Mouse (Mus musculus): ENCODE results near the gene Paqr6. TPM values are rescaled to one million over a fixed set of nuclear protein-coding genes. Genes with fewer than 3 reads are reported as not detected.

Gene Paqr6
- polyA plus RNA-seq, 2 experiments, result 13.9 to 17.2 TPM

DNA sequence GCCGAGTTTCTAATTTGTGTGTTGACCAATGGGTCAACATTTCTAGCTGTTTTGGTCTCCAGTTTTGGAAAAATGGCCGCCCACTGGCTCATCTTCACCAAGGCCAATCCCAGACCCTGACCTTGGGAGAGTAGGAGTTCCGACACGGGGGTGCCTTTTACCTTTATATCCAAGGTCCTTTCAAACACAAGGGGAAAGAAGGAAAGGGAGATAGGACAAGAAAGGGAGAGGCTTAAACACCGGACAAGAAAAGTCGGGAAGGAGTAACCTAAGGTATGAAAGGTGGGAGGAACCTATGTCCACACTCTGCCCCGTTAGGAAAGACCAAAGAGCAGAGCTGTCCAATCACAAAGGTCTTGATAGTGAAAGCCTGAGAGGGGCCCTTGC, 46.3 kb downstream of the Paqr6 start:
- Histone ChIP-seq H3K27ac (replicated peaks; ENCODE audit: low read depth, low read length) (peak overlapping the region; percentile 89), H3K9ac (ENCODE audit: low read depth, low read length, severe bottlenecking) (peak overlapping the region; percentile 89; the same call in 1 of the 2 replicates), H3K4me2 (replicated peaks; ENCODE audit: low read depth, low read length, severe bottlenecking) (peak overlapping the region; percentile 51), H3K4me3 (replicated peaks; ENCODE audit: low read length) (peak overlapping the region; percentile 67), H3K27me3 (ENCODE audit: control insufficient read depth, insufficient read depth, low read length) (no peaks in the 10 kb centered on the region), H3K9me3 (ENCODE audit: control insufficient read depth, low read length) (no peaks in the 10 kb centered on the region), H3K36me3 (ENCODE audit: control insufficient read depth, insufficient read depth, low read length) (peaks cover 40% of the 10 kb centered on the region), H3K4me1 (ENCODE audit: control insufficient read depth, insufficient read depth, low read length) (peaks cover 10% of the 10 kb centered on the region; the same call in 1 of the 2 replicates)
- TF ChIP-seq POLR2A (IDR thresholded peaks at IDR 0.05; ENCODE audit: borderline replicate concordance, extremely low read depth, insufficient read depth, insufficient read length), result no peak
- DNase-seq (ENCODE audit: low spot score) (no peak), ATAC-seq (ENCODE audit: low FRiP score, low read depth) (no peak; the same call in 1 of the 2 replicates)
- WGBS, result 23% methylated on average over 7 of the region's 7 CpGs

DNA sequence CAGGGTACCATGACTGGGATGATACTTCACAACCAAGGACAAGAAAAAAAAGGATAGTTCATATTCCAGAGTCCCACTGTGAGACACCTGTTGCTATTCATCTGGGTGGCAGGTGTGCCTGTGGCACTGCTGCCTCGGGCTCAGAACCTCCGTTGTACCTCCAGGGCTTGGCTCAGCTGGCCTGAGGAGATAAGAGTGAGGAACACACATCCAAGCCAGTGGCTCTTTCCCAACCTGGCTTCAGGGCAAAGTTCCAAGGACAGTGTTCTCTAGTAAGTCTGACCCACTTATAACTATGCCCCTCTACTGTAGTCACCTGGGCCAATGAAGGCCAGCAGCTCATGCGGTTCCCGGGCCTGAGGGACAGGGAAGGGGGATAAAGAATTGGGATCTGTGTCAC, 47.3 kb downstream of the Paqr6 start:
- Histone ChIP-seq H3K4me1 (ENCODE audit: control insufficient read depth, insufficient read depth, low read length) (peaks cover 10% of the 10 kb centered on the region; the same call in 1 of the 2 replicates), H3K4me3 (replicated peaks; ENCODE audit: low read length) (no peak overlapping the region), H3K36me3 (ENCODE audit: control insufficient read depth, insufficient read depth, low read length) (peaks cover 48% of the 10 kb centered on the region), H3K27ac (replicated peaks; ENCODE audit: low read depth, low read length) (no peak overlapping the region), H3K4me2 (replicated peaks; ENCODE audit: low read depth, low read length, severe bottlenecking) (no peak overlapping the region), H3K9ac (ENCODE audit: low read depth, low read length, severe bottlenecking) (no peak overlapping the region), H3K9me3 (ENCODE audit: control insufficient read depth, low read length) (no peaks in the 10 kb centered on the region), H3K27me3 (ENCODE audit: control insufficient read depth, insufficient read depth, low read length) (no peaks in the 10 kb centered on the region)
- 85% methylated on average over 4 of the region's 4 CpGs for WGBS
- no peak for TF ChIP-seq POLR2A (IDR thresholded peaks at IDR 0.05; ENCODE audit: borderline replicate concordance, extremely low read depth, insufficient read depth, insufficient read length)
- ATAC-seq (ENCODE audit: low FRiP score, low read depth) (no peak), DNase-seq (ENCODE audit: low spot score) (no peak)

DNA sequence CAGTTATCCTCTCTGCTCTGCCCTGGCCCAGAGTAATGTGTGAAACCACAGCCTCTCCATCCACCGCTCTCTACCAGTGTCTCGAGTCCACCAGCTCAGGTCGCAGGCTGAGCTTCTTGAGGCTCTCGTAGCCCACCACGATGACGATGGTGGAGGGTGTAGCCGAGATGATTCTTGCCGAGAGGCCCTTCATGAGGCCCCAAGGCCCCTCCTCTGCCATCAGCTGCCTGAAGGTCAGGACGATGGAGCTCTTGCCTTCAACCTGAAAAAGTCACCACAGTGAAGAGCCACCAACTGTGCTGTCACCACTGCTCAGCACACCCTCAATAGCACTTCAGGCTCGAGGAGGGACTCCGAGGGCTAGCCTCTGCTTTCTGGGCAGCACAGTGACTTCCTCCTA, 48.3 kb downstream of the Paqr6 start:
- H3K4me3 ChIP-seq (replicated peaks; ENCODE audit: low read length), result no peak overlapping the region
- no peaks in the 10 kb centered on the region for H3K9me3 ChIP-seq (ENCODE audit: control insufficient read depth, low read length)
- H3K4me2 ChIP-seq (replicated peaks; ENCODE audit: low read depth, low read length, severe bottlenecking), result no peak overlapping the region
- H3K27ac ChIP-seq (replicated peaks; ENCODE audit: low read depth, low read length), result no peak overlapping the region
- WGBS, result 88% methylated on average over 11 of the region's 11 CpGs
- TF ChIP-seq POLR2A (IDR thresholded peaks at IDR 0.05; ENCODE audit: borderline replicate concordance, extremely low read depth, insufficient read depth, insufficient read length), result no peak
- H3K9ac ChIP-seq (ENCODE audit: low read depth, low read length, severe bottlenecking), result no peak overlapping the region
- peaks cover 51% of the 10 kb centered on the region for H3K36me3 ChIP-seq (ENCODE audit: control insufficient read depth, insufficient read depth, low read length)
- ATAC-seq (ENCODE audit: low FRiP score, low read depth), result no peak
- no peaks in the 10 kb centered on the region for H3K27me3 ChIP-seq (ENCODE audit: control insufficient read depth, insufficient read depth, low read length)
- DNase-seq (ENCODE audit: low spot score), result no peak
- H3K4me1 ChIP-seq (ENCODE audit: control insufficient read depth, insufficient read depth, low read length), result peaks cover 10% of the 10 kb centered on the region; the same call in 1 of the 2 replicates

DNA sequence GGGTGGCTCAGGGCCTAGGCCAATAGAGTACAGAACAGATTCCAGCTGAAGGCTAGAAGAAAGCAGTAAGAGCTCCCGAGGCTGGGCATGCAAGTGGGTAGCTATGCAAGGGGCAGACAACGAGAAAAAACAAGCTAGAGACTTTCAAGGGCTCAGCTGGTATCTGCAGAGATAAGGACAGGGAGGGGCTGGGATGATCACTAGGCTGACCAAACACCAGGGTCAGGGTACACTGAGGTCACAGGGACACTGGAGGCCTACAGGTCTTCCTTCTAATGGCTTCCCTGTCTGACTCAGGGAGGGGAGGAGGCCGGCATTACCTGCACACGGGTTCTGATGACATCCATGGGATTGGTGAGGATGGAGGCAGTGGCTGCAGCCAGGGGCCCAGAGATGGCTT, 51.3 kb downstream of the Paqr6 start:
- ATAC-seq (ENCODE audit: low FRiP score, low read depth) (no peak), DNase-seq (ENCODE audit: low spot score) (no peak)
- Histone ChIP-seq H3K4me3 (replicated peaks; ENCODE audit: low read length) (no peak overlapping the region), H3K27me3 (ENCODE audit: control insufficient read depth, insufficient read depth, low read length) (no peaks in the 10 kb centered on the region), H3K4me1 (ENCODE audit: control insufficient read depth, insufficient read depth, low read length) (no peaks in the 10 kb centered on the region), H3K36me3 (ENCODE audit: control insufficient read depth, insufficient read depth, low read length) (peaks cover 76% of the 10 kb centered on the region), H3K4me2 (replicated peaks; ENCODE audit: low read depth, low read length, severe bottlenecking) (no peak overlapping the region), H3K27ac (replicated peaks; ENCODE audit: low read depth, low read length) (no peak overlapping the region), H3K9ac (ENCODE audit: low read depth, low read length, severe bottlenecking) (no peak overlapping the region), H3K9me3 (ENCODE audit: control insufficient read depth, low read length) (no peaks in the 10 kb centered on the region)
- TF ChIP-seq POLR2A (IDR thresholded peaks at IDR 0.05; ENCODE audit: borderline replicate concordance, extremely low read depth, insufficient read depth, insufficient read length), result no peak
- 90% methylated on average over 4 of the region's 4 CpGs for WGBS

DNA sequence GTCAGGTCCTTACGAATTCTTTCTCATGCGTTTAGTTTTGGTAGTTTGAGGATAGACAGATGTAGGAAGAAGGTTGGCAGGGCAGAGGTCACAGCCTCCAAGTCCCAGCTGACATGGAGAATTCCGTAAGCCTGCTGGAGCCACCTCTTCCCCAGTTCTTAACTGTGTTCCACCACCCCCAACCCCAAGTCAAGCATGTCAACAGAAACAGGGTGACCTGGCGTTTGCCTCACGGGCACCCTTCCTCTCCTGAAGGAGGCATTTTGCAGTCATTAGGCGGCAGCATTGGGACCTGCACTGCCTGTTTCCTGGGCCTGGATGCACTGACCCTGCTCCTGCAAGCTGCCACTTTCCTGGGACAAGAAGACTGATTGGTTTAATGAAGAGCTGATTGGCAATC, 53.6 kb downstream of the Paqr6 start:
- Histone ChIP-seq H3K36me3 (ENCODE audit: control insufficient read depth, insufficient read depth, low read length) (peaks cover 64% of the 10 kb centered on the region), H3K4me2 (replicated peaks; ENCODE audit: low read depth, low read length, severe bottlenecking) (no peak overlapping the region), H3K9ac (ENCODE audit: low read depth, low read length, severe bottlenecking) (no peak overlapping the region), H3K27ac (replicated peaks; ENCODE audit: low read depth, low read length) (no peak overlapping the region), H3K9me3 (ENCODE audit: control insufficient read depth, low read length) (no peaks in the 10 kb centered on the region), H3K4me1 (ENCODE audit: control insufficient read depth, insufficient read depth, low read length) (no peaks in the 10 kb centered on the region), H3K4me3 (replicated peaks; ENCODE audit: low read length) (no peak overlapping the region), H3K27me3 (ENCODE audit: control insufficient read depth, insufficient read depth, low read length) (no peaks in the 10 kb centered on the region)
- no peak for TF ChIP-seq POLR2A (IDR thresholded peaks at IDR 0.05; ENCODE audit: borderline replicate concordance, extremely low read depth, insufficient read depth, insufficient read length)
- DNase-seq (ENCODE audit: low spot score) (no peak), ATAC-seq (ENCODE audit: low FRiP score, low read depth) (no peak)
- WGBS, result 77% methylated on average over 6 of the region's 6 CpGs

Other genes with a start within 250 kb of the Paqr6 start
- gene Mef2d, start 222.2 kb upstream of the Paqr6 start, polyA plus RNA-seq (2012; rRNA removed), result 58.7 and 79.0 TPM in 2 replicates
- gene Mef2d, start 222.2 kb upstream of the Paqr6 start, polyA plus RNA-seq (2014; fragmentation: Nextera tagmentation; extraction: Ambion mirVana), result 27.4 and 29.6 TPM in 2 replicates
- 10.5 and 11.0 TPM in 2 replicates for gene Rhbg, start 109.9 kb upstream of the Paqr6 start, polyA plus RNA-seq (2012; rRNA removed)
- gene Rhbg, start 109.9 kb upstream of the Paqr6 start, polyA plus RNA-seq (2014; fragmentation: Nextera tagmentation; extraction: Ambion mirVana), result 17.0 and 17.2 TPM in 2 replicates
- gene Gm38392, start 77.4 kb upstream of the Paqr6 start, polyA plus RNA-seq (2012; rRNA removed), result 0.77 TPM in 1 of 2 replicates, not detected in the other
- gene Gm38392, start 77.4 kb upstream of the Paqr6 start, polyA plus RNA-seq (2014; fragmentation: Nextera tagmentation; extraction: Ambion mirVana), result 0.65 and 5.4 TPM in 2 replicates
- 4.3 and 8.6 TPM in 2 replicates for gene Tsacc, start 67.6 kb upstream of the Paqr6 start, polyA plus RNA-seq (2012; rRNA removed)
- gene Tsacc, start 67.6 kb upstream of the Paqr6 start, polyA plus RNA-seq (2014; fragmentation: Nextera tagmentation; extraction: Ambion mirVana), result 9.4 and 14.3 TPM in 2 replicates
- gene Cct3, start 67.5 kb upstream of the Paqr6 start, polyA plus RNA-seq (2012; rRNA removed), result 285 and 326 TPM in 2 replicates
- 476 and 516 TPM in 2 replicates for gene Cct3, start 67.5 kb upstream of the Paqr6 start, polyA plus RNA-seq (2014; fragmentation: Nextera tagmentation; extraction: Ambion mirVana)
- 131 and 152 TPM in 2 replicates for gene Glmp, start 39.6 kb upstream of the Paqr6 start, polyA plus RNA-seq (2012; rRNA removed)
- gene Glmp, start 39.6 kb upstream of the Paqr6 start, polyA plus RNA-seq (2014; fragmentation: Nextera tagmentation; extraction: Ambion mirVana), result 127 and 130 TPM in 2 replicates
- gene Tmem79, start 28.4 kb upstream of the Paqr6 start, polyA plus RNA-seq (2012; rRNA removed), result 14.3 and 14.4 TPM in 2 replicates
- gene Tmem79, start 28.4 kb upstream of the Paqr6 start, polyA plus RNA-seq (2014; fragmentation: Nextera tagmentation; extraction: Ambion mirVana), result 19.2 and 22.3 TPM in 2 replicates
- gene Smg5, start 28.3 kb upstream of the Paqr6 start, polyA plus RNA-seq (2012; rRNA removed), result 83.3 and 88.1 TPM in 2 replicates
- 33.8 and 40.1 TPM in 2 replicates for gene Smg5, start 28.3 kb upstream of the Paqr6 start, polyA plus RNA-seq (2014; fragmentation: Nextera tagmentation; extraction: Ambion mirVana)
- 2.0 and 2.2 TPM in 2 replicates for gene Bglap3, start 8.2 kb downstream of the Paqr6 start, polyA plus RNA-seq (2012; rRNA removed)
- gene Bglap3, start 8.2 kb downstream of the Paqr6 start, polyA plus RNA-seq (2014; fragmentation: Nextera tagmentation; extraction: Ambion mirVana), result 1.7 and 2.5 TPM in 2 replicates
- gene Bglap2, start 14.1 kb downstream of the Paqr6 start, polyA plus RNA-seq (2012; rRNA removed), result 0.52 and 0.60 TPM in 2 replicates
- 0.77 and 1.9 TPM in 2 replicates for gene Bglap2, start 14.1 kb downstream of the Paqr6 start, polyA plus RNA-seq (2014; fragmentation: Nextera tagmentation; extraction: Ambion mirVana)
- gene Bglap, start 19.9 kb downstream of the Paqr6 start, polyA plus RNA-seq (2012; rRNA removed), result 0.94 and 1.00 TPM in 2 replicates
- 1.7 and 3.1 TPM in 2 replicates for gene Bglap, start 19.9 kb downstream of the Paqr6 start, polyA plus RNA-seq (2014; fragmentation: Nextera tagmentation; extraction: Ambion mirVana)
- 99.9 and 108 TPM in 2 replicates for gene Pmf1, start 45.7 kb downstream of the Paqr6 start, polyA plus RNA-seq (2012; rRNA removed)
- 109 and 114 TPM in 2 replicates for gene Pmf1, start 45.7 kb downstream of the Paqr6 start, polyA plus RNA-seq (2014; fragmentation: Nextera tagmentation; extraction: Ambion mirVana)
- 21.2 and 24.0 TPM in 2 replicates for gene Slc25a44, start 60.6 kb downstream of the Paqr6 start, polyA plus RNA-seq (2012; rRNA removed)
- 18.0 and 19.1 TPM in 2 replicates for gene Slc25a44, start 60.6 kb downstream of the Paqr6 start, polyA plus RNA-seq (2014; fragmentation: Nextera tagmentation; extraction: Ambion mirVana)
- gene Sema4a, start 96.6 kb downstream of the Paqr6 start, polyA plus RNA-seq (2012; rRNA removed), result 13.5 and 16.0 TPM in 2 replicates
- gene Sema4a, start 96.6 kb downstream of the Paqr6 start, polyA plus RNA-seq (2014; fragmentation: Nextera tagmentation; extraction: Ambion mirVana), result 12.9 and 14.4 TPM in 2 replicates
- gene Lmna, start 145.4 kb downstream of the Paqr6 start, polyA plus RNA-seq (2012; rRNA removed), result 238 and 364 TPM in 2 replicates
- gene Lmna, start 145.4 kb downstream of the Paqr6 start, polyA plus RNA-seq (2014; fragmentation: Nextera tagmentation; extraction: Ambion mirVana), result 378 and 402 TPM in 2 replicates
- gene Mex3a, start 167.8 kb downstream of the Paqr6 start, polyA plus RNA-seq (2012; rRNA removed), result 49.3 and 60.8 TPM in 2 replicates
- gene Mex3a, start 167.8 kb downstream of the Paqr6 start, polyA plus RNA-seq (2014; fragmentation: Nextera tagmentation; extraction: Ambion mirVana), result 26.7 and 33.1 TPM in 2 replicates
- 27.0 and 35.0 TPM in 2 replicates for gene Rab25, start 183.7 kb downstream of the Paqr6 start, polyA plus RNA-seq (2012; rRNA removed)
- 52.7 and 70.4 TPM in 2 replicates for gene Rab25, start 183.7 kb downstream of the Paqr6 start, polyA plus RNA-seq (2014; fragmentation: Nextera tagmentation; extraction: Ambion mirVana)
- gene Lamtor2, start 188.5 kb downstream of the Paqr6 start, polyA plus RNA-seq (2012; rRNA removed), result 92.5 and 117 TPM in 2 replicates
- gene Lamtor2, start 188.5 kb downstream of the Paqr6 start, polyA plus RNA-seq (2014; fragmentation: Nextera tagmentation; extraction: Ambion mirVana), result 100 and 103 TPM in 2 replicates
- 90.4 and 112 TPM in 2 replicates for gene Ubqln4, start 189.2 kb downstream of the Paqr6 start, polyA plus RNA-seq (2012; rRNA removed)
- 52.5 and 57.8 TPM in 2 replicates for gene Ubqln4, start 189.2 kb downstream of the Paqr6 start, polyA plus RNA-seq (2014; fragmentation: Nextera tagmentation; extraction: Ambion mirVana)
- gene Ssr2, start 211.3 kb downstream of the Paqr6 start, polyA plus RNA-seq (2012; rRNA removed), result 422 and 466 TPM in 2 replicates
- 307 and 325 TPM in 2 replicates for gene Ssr2, start 211.3 kb downstream of the Paqr6 start, polyA plus RNA-seq (2014; fragmentation: Nextera tagmentation; extraction: Ambion mirVana)
- 81.9 and 105 TPM in 2 replicates for gene Arhgef2, start 241.4 kb downstream of the Paqr6 start, polyA plus RNA-seq (2012; rRNA removed)
- gene Arhgef2, start 241.4 kb downstream of the Paqr6 start, polyA plus RNA-seq (2014; fragmentation: Nextera tagmentation; extraction: Ambion mirVana), result 84.7 and 94.8 TPM in 2 replicates

Measured in limb, embryonic 14.5 days (tissue).